In genomic region chr1:40324955-40325702, GRCm38 (mm10) we compare ENCODE assay signal across 8 mouse cellular contexts. TPM values are rescaled to one million over a fixed set of nuclear protein-coding genes. Genes with fewer than 3 reads are reported as not detected.
DNase-seq lines count a peak whose midpoint lies in the region; ATAC-seq and TF ChIP-seq lines count a peak whose summit lies in the region.

No protein-coding gene starts in this region.

- no peak for TF ChIP-seq CTCF in heart, postnatal 0 days (IDR thresholded peaks at IDR 0.05; ENCODE audit: low read depth)
- no peak for TF ChIP-seq CTCF in small intestine, adult 2 months (IDR thresholded peaks at IDR 0.05; ENCODE audit: extremely low read depth, insufficient read length, insufficient replicate concordance, low read depth, low read length)

- H3K4me3 ChIP-seq in kidney, embryonic 16.5 days (ENCODE audit: low read length) = peak overlapping the region; percentile 52
- peak overlapping the region; percentile 56 for H3K4me3 ChIP-seq in heart, postnatal 0 days (ENCODE audit: low read depth, low read length)
- peak overlapping the region; percentile 36 for H3K4me3 ChIP-seq in liver, embryonic 15.5 days (replicated peaks)
- peak overlapping the region; percentile 43 for H3K4me3 ChIP-seq in small intestine, adult 2 months (ENCODE audit: low read depth, low read length)

- H3K36me3 ChIP-seq in kidney, embryonic 16.5 days (ENCODE audit: insufficient read depth, low read length) = no peaks in the 10 kb centered on the region
- H3K36me3 ChIP-seq in heart, postnatal 0 days (replicated peaks; ENCODE audit: control insufficient read depth, insufficient read depth, low read length) = no peaks in the 10 kb centered on the region
- H3K36me3 ChIP-seq in liver, embryonic 15.5 days (replicated peaks) = no peaks in the 10 kb centered on the region
- H3K36me3 ChIP-seq in small intestine, adult 2 months (ENCODE audit: control insufficient read depth, insufficient read depth, low read length) = no peaks in the 10 kb centered on the region

- H3K27ac ChIP-seq in kidney, embryonic 16.5 days (ENCODE audit: low read length) = no peak overlapping the region
- H3K27ac ChIP-seq in heart, postnatal 0 days (ENCODE audit: low read depth) = no peak overlapping the region
- H3K27ac ChIP-seq in liver, embryonic 15.5 days (replicated peaks) = no peak overlapping the region
- H3K27ac ChIP-seq in small intestine, adult 2 months (ENCODE audit: insufficient read depth, low read depth, low read length) = 0 out of 2 replicates have a peak overlapping the region, but pooled peaks have one; percentile 13

- peaks cover 14% of the 10 kb centered on the region; the same call in 1 of the 2 replicates for H3K4me1 ChIP-seq in kidney, embryonic 16.5 days (ENCODE audit: insufficient read depth, low read length)
- peaks cover 10% of the 10 kb centered on the region; the same call in 1 of the 2 replicates for H3K4me1 ChIP-seq in heart, postnatal 0 days (ENCODE audit: control insufficient read depth, insufficient read depth)
- H3K4me1 ChIP-seq in liver, embryonic 15.5 days (replicated peaks) = peaks cover 48% of the 10 kb centered on the region
- no peaks in the 10 kb centered on the region for H3K4me1 ChIP-seq in small intestine, adult 2 months (ENCODE audit: control insufficient read depth, insufficient read depth, insufficient read length, low read length)

- H3K27me3 ChIP-seq in kidney, embryonic 16.5 days (ENCODE audit: insufficient read depth, low read length) = peaks cover 23% of the 10 kb centered on the region
- H3K27me3 ChIP-seq in heart, postnatal 0 days (ENCODE audit: control insufficient read depth, insufficient read depth, low read length) = peaks cover 19% of the 10 kb centered on the region
- H3K27me3 ChIP-seq in liver, embryonic 15.5 days = peaks cover 19% of the 10 kb centered on the region
- no peaks in the 10 kb centered on the region for H3K27me3 ChIP-seq in small intestine, adult 2 months (ENCODE audit: control insufficient read depth, insufficient read depth, low read length)

- peak overlapping the region; percentile 58 for H3K9ac ChIP-seq in kidney, embryonic 16.5 days (replicated peaks; ENCODE audit: low read length)
- H3K9ac ChIP-seq in heart, postnatal 0 days (replicated peaks; ENCODE audit: low read depth, low read length) = peak overlapping the region; percentile 43
- H3K9ac ChIP-seq in liver, embryonic 15.5 days = peak overlapping the region; percentile 19; the same call in 1 of the 2 replicates

- no peak; the same call in 1 of the 2 replicates for ATAC-seq in kidney, embryonic 16.5 days (ENCODE audit: low FRiP score, low TSS enrichment)
- no peak for ATAC-seq in heart, postnatal 0 days (ENCODE audit: insufficient read depth, low read depth)
- ATAC-seq in liver, embryonic 15.5 days (ENCODE audit: insufficient read depth) = peak; percentile 55; the same call in 1 of the 2 replicates

- H3K9me3 ChIP-seq in kidney, embryonic 16.5 days (ENCODE audit: low read length) = no peaks in the 10 kb centered on the region
- H3K9me3 ChIP-seq in heart, postnatal 0 days (replicated peaks; ENCODE audit: control insufficient read depth, low read length) = no peaks in the 10 kb centered on the region
- no peaks in the 10 kb centered on the region for H3K9me3 ChIP-seq in liver, embryonic 15.5 days (replicated peaks)

- 5% methylated on average over 22 of the region's 22 CpGs for WGBS in kidney, embryonic 16.5 days
- WGBS in heart, postnatal 0 days = 6% methylated on average over 22 of the region's 22 CpGs
- WGBS in liver, embryonic 15.5 days (ENCODE audit: insufficient replicate concordance) = 3% methylated on average over 22 of the region's 22 CpGs
- WGBS in small intestine, adult 2 months = 7% methylated on average over 22 of the region's 22 CpGs

- no peak for DNase-seq in kidney, postnatal 25 days
- DNase-seq in c-Kit-positive CD71-positive TER-119-positive erythroid progenitor cells, embryonic 14.5 days (ENCODE audit: low spot score) = peak; percentile 54
- DNase-seq in heart, postnatal 0 days (ENCODE audit: low spot score) = no peak
- no peak for DNase-seq in right cerebral cortex, postnatal 25 days
- no peak for DNase-seq in gastrocnemius, adult 8-10 months (ENCODE audit: low spot score in 2 of 2)

- peak overlapping the region; percentile 74 for H3K4me2 ChIP-seq in kidney, embryonic 16.5 days (replicated peaks; ENCODE audit: low read depth, low read length)
- H3K4me2 ChIP-seq in heart, postnatal 0 days (ENCODE audit: low read depth, low read length) = peak overlapping the region; percentile 72
- peak overlapping the region; percentile 74 for H3K4me2 ChIP-seq in liver, embryonic 15.5 days

- no peak for TF ChIP-seq EP300 in heart, postnatal 0 days (IDR thresholded peaks at IDR 0.05; ENCODE audit: low read depth)

- no peak for TF ChIP-seq POLR2A in small intestine, adult 2 months (IDR thresholded peaks at IDR 0.05; ENCODE audit: low read depth, low read length)

RNA-seq across cellular contexts. Expression of gene Il1rl2, which starts 0.7 kb away (rescaled TPM):
- polyA plus RNA-seq in kidney, embryonic 16.5 days (2015; fragmentation: Nextera tagmentation; extraction: Ambion mirVana) = 10.4 and 10.5 TPM in 2 replicates
- total RNA-seq in heart, postnatal 0 days (2014; rRNA removed; ENCODE audit: low replicate concordance) = 2.5 and 9.4 TPM in 2 replicates
- 2.3 and 2.5 TPM in 2 replicates for polyA plus RNA-seq in heart, postnatal 0 days (2015; fragmentation: Nextera tagmentation; extraction: Ambion mirVana)
- polyA plus RNA-seq in liver, embryonic 15.5 days (2015; fragmentation: Nextera tagmentation; extraction: Ambion mirVana) = 1.1 and 1.5 TPM in 2 replicates
- 0.53 and 0.90 TPM in 2 replicates for polyA plus RNA-seq in small intestine, adult 2 months (2012; rRNA removed)
- total RNA-seq in gastrocnemius, adult 8-10 months (2022) = 1 to 10 TPM in 1 of 4 experiments, under 1 TPM in 3; 0.27 to 1.6 (median 0.49) TPM
